Mouse (Mus musculus) hindbrain, embryonic 10.5 days (tissue): ENCODE measurements around the gene Tspyl1. TPM values are rescaled to one million over a fixed set of nuclear protein-coding genes. Genes with fewer than 3 reads are reported as not detected.

Experiments
- DNase-seq: peaks from one replicate; pipeline ENCODE4 v3.0.0-alpha.2; 2017; ENCODE audit warnings: low spot score
- H3K27ac ChIP-seq: fragments of 300-500 bp; sonication (generic); 2 replicates; pipeline ENCODE4 v1.5.1; 2016; ENCODE audit warnings: mild to moderate bottlenecking, moderate library complexity
- H3K27me3 ChIP-seq: fragments of 300-500 bp; sonication (generic); 2 replicates; pipeline ENCODE4 v1.6.1; 2016; ENCODE audit warnings: mild to moderate bottlenecking; ENCODE audit not compliant: poor library complexity, insufficient read depth, severe bottlenecking
- H3K36me3 ChIP-seq: fragments of 300-500 bp; sonication (generic); 2 replicates; pipeline ENCODE4 v1.6.1; 2016; ENCODE audit warnings: mild to moderate bottlenecking, moderate library complexity
- H3K4me1 ChIP-seq: fragments of 300-500 bp; sonication (generic); replicated peaks from 2 replicates; pipeline ENCODE4 v1.6.1; 2016; ENCODE audit warnings: mild to moderate bottlenecking
- H3K4me3 ChIP-seq: fragments of 300-500 bp; sonication (generic); 2 replicates; pipeline ENCODE4 v1.5.1; 2016; ENCODE audit warnings: mild to moderate bottlenecking, moderate library complexity
- H3K9me3 ChIP-seq: fragments of 300-500 bp; sonication (generic); 2 replicates; pipeline ENCODE4 v1.6.1; 2016; ENCODE audit warnings: mild to moderate bottlenecking, moderate library complexity
- WGBS: fragments of 180-500 bp; shearing (Covaris S2); methylation state at CpG from one replicate; pipeline ENCODE4 v1.1.7; 2016; 5-methylcytosine and 5-hydroxymethylcytosine counted together
- polyA plus RNA-seq: library from polyadenylated mRNA; unstranded; fragments of >200 nt; fragmentation: Nextera tagmentation; extraction: Ambion mirVana; gene quantifications from 2 replicates; pipeline ENCODE4 v1.2.1, GENCODE M21; 2016

Tspyl1 gene
- polyA plus RNA-seq, 1 experiment from 2014 or later, result 83.3 TPM

DNA sequence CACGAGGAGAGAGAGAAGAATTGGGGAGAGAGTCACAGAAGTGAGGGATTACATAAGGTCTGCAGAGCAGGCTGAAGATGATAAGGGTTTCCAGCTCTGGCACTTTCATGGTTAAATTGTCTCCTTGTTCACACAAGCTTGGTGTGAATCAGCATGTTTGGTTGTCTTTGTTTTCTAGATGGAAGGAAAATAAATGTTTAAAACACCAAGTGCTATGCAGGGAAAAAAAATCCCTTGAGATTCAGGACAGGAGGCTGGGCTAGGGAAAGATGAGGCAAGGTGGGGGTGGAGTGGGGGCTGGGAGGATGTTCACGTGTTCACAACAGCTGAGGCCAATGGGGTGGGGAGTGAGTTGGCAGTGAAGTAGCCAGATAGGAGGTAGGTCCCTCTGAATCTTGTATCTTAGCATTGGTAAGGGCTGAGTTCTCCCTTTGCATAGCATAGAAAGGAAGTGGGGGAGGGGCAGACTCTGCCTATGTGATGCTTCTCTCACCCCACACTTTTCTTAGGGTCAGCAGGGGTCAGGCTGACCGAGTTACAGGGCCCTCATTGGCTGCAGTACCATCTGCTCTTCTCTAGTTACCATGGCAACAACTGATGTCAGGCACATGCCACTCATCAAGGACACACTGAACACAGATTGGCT is 34.7 kb downstream of the Tspyl1 start:
- no peaks in the 10 kb centered on the region for H3K27me3 ChIP-seq
- DNase-seq, result peak; percentile 85
- no peaks in the 10 kb centered on the region for H3K36me3 ChIP-seq
- peaks cover 27% of the 10 kb centered on the region for H3K4me1 ChIP-seq
- peak overlapping the region; percentile 37 for H3K4me3 ChIP-seq
- peak overlapping the region; percentile 88 for H3K27ac ChIP-seq
- under 1% methylated on average over 3 of the region's 3 CpGs for WGBS
- no peaks in the 10 kb centered on the region for H3K9me3 ChIP-seq

DNA sequence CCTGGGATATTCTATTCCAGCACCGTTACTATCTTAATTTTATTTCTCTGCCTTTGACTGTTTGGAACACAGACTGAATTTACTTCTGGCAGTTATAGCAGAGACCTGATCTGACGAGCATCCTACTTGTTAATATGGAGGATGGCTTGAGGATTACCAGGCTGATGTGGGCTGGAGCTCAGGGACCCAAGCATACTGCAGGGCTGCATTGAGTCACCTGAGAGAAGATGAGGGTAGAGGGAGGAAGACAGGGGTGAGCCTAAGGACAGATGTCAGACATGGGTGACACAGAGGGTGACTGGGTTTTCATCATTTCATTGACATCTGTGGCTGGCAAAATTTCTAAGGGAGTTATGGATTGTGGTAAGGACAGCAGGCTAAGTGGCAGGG is 35.2 kb downstream of the Tspyl1 start:
- Histone ChIP-seq H3K27ac (peak overlapping the region; percentile 88), H3K4me3 (peak overlapping the region; percentile 18; the same call in 1 of the 2 replicates), H3K27me3 (no peaks in the 10 kb centered on the region), H3K4me1 (peaks cover 27% of the 10 kb centered on the region), H3K9me3 (no peaks in the 10 kb centered on the region), H3K36me3 (no peaks in the 10 kb centered on the region)
- WGBS, result 24% methylated on average over 2 of the region's 2 CpGs
- DNase-seq, result no peak

DNA sequence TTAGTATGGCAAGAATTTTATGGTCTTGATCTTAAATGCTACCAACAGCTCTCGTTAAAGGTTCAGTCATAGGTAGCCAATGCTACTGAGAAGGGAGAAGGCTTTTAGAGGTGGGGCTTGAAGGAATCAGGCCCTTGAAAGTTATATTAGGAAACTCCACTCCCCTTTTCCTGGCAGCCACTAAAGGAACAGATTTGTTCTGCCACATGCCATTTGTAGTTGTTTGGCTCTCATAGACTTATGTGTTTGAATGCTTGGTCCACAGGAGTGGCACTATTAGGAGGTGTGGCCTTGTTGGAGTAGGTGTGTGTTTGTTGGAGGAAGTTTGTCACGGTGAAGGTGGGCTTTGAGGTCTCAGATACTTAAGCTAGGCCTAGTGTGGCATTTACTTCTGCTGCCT is 38.8 kb downstream of the Tspyl1 start:
- Histone ChIP-seq H3K27me3 (no peaks in the 10 kb centered on the region), H3K36me3 (no peaks in the 10 kb centered on the region), H3K4me3 (no peak overlapping the region), H3K4me1 (peaks cover 20% of the 10 kb centered on the region), H3K9me3 (no peaks in the 10 kb centered on the region), H3K27ac (no peak overlapping the region)
- WGBS, result 91% methylated on average over 2 of the region's 2 CpGs
- no peak for DNase-seq

DNA sequence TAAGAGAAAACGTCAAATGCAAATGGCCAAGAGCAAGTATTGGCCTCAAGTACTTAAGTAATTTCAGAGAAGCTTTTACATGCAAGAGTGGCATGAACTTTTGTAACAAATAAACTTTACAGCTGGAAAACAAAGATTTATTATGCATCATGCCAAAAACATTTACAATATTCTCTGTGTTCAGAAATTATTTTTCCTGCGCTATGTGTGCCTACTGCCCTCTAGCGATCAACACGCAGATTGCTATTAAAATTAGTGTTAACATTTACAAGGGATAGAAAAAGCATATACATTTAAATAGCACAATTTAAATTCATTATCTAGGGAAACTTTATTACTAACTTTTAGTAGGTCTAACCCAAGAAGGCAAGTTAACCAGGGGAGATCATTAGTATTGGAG is 44.7 kb downstream of the Tspyl1 start:
- H3K36me3 ChIP-seq, result no peaks in the 10 kb centered on the region
- H3K27me3 ChIP-seq, result no peaks in the 10 kb centered on the region
- no peaks in the 10 kb centered on the region for H3K9me3 ChIP-seq
- H3K27ac ChIP-seq, result no peak overlapping the region
- WGBS, result 26% methylated on average over 4 of the region's 4 CpGs
- H3K4me3 ChIP-seq, result no peak overlapping the region
- no peak for DNase-seq
- no peaks in the 10 kb centered on the region for H3K4me1 ChIP-seq

DNA sequence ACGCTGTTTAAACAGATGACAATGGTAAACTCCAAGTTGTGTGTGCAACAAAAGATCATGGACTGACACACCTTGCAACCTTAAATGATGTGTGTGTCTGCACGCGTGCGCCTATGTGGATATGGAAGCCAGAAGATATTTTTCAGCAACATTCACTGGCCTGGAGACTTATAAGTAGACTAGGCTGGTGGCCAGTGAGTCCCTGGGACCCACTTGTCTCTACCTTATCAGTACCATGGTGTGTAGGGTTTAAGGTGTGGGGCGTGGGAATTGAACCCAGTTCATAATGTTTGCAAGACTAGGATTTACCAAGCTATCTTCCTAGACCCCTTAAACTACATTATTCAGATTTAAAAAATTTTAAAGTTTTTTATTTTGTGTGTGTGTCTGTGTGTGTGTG is 45.2 kb downstream of the Tspyl1 start:
- Histone ChIP-seq H3K4me1 (no peaks in the 10 kb centered on the region), H3K27ac (no peak overlapping the region), H3K4me3 (no peak overlapping the region), H3K9me3 (no peaks in the 10 kb centered on the region), H3K27me3 (no peaks in the 10 kb centered on the region), H3K36me3 (no peaks in the 10 kb centered on the region)
- 62% methylated on average over 5 of the region's 5 CpGs for WGBS
- no peak for DNase-seq

GRCm38 (mm10) chr10:34328310-34328709 is 46.3 kb downstream of the Tspyl1 start:
- Histone ChIP-seq H3K9me3 (no peaks in the 10 kb centered on the region), H3K4me3 (no peak overlapping the region), H3K4me1 (no peaks in the 10 kb centered on the region), H3K27ac (no peak overlapping the region), H3K27me3 (no peaks in the 10 kb centered on the region), H3K36me3 (no peaks in the 10 kb centered on the region)
- peak; percentile 31 for DNase-seq
- WGBS, result 5% methylated on average over 2 of the region's 2 CpGs

Other genes starting within 250 kb of the Tspyl1 start
- not detected in 2 replicates for gene Trappc3l, start 244.6 kb upstream of the Tspyl1 start, polyA plus RNA-seq
- gene Calhm4, start 237.9 kb upstream of the Tspyl1 start, polyA plus RNA-seq, result not detected in 2 replicates
- 0.08 and 0.10 TPM in 2 replicates for gene Calhm5, start 185.7 kb upstream of the Tspyl1 start, polyA plus RNA-seq
- 0.24 and 0.54 TPM in 2 replicates for gene Calhm6, start 154.2 kb upstream of the Tspyl1 start, polyA plus RNA-seq
- 18.4 and 25.1 TPM in 2 replicates for gene Dse, start 74.5 kb upstream of the Tspyl1 start, polyA plus RNA-seq
- gene Tspyl4, start 15.3 kb downstream of the Tspyl1 start, polyA plus RNA-seq, result 49.2 and 77.6 TPM in 2 replicates
- 0.12 TPM in 1 of 2 replicates, not detected in the other for gene Col10a1, start 107.8 kb downstream of the Tspyl1 start, polyA plus RNA-seq
- gene Nt5dc1, start 136.4 kb downstream of the Tspyl1 start, polyA plus RNA-seq, result 5.0 and 7.3 TPM in 2 replicates
- gene Frk, start 201.2 kb downstream of the Tspyl1 start, polyA plus RNA-seq, result 2.7 and 3.4 TPM in 2 replicates